Mouse (Mus musculus) cerebellum, adult 2 months (tissue): ENCODE measurements at regions not wholly inside any gene's neighbourhood (a gene's known extent, or its start where the extent isn't known, plus 50 kb on each side); places are given as distances from the start of the nearest gene placed in this dataset.

Experiments used
- DNase-seq, 2 experiments: peaks; one replicate each; pipeline ENCODE4 v3.0.0; 2021
- H3K27ac ChIP-seq: fragments of 200-500 bp; 2 replicates; pipeline ENCODE4 v1.5.1; 2012; ENCODE audit warnings: low read length, control low read depth, inconsistent platforms; ENCODE audit not compliant: insufficient read depth
- H3K27me3 ChIP-seq: fragments of 200-500 bp; 2 replicates; pipeline ENCODE4 v1.6.1; 2012; ENCODE audit warnings: inconsistent platforms, mild to moderate bottlenecking, low read length, moderate library complexity; ENCODE audit not compliant: control insufficient read depth, insufficient read depth
- H3K4me1 ChIP-seq: fragments of 200-500 bp; 2 replicates; pipeline ENCODE4 v1.6.1; 2011; ENCODE audit warnings: low read length; ENCODE audit not compliant: control insufficient read depth, insufficient read depth
- H3K4me3 ChIP-seq: fragments of 200-500 bp; replicated peaks from 2 replicates; pipeline ENCODE3; 2011; ENCODE audit warnings: mild to moderate bottlenecking, low read depth, low read length, control low read depth; ENCODE audit not compliant: insufficient read depth
- CTCF ChIP-seq: fragments of 200-500 bp; IDR thresholded peaks from 2 replicates; pipeline ENCODE4 v1.5.1; 2011; ENCODE audit warnings: low read depth, mild to moderate bottlenecking, control low read depth, low read length, moderate library complexity, borderline replicate concordance; ENCODE audit not compliant: insufficient read depth
- POLR2A ChIP-seq: fragments of 200-500 bp; IDR thresholded peaks from 2 replicates; pipeline ENCODE4 v1.6.1; 2011; ENCODE audit warnings: low read length, control low read depth, borderline replicate concordance; ENCODE audit not compliant: insufficient read depth
- WGBS: fragments of 180-500 bp; shearing (Covaris S2); methylation state at CpG from one replicate; pipeline ENCODE4 v1.1.7; 2018; 5-methylcytosine and 5-hydroxymethylcytosine counted together

DNA sequence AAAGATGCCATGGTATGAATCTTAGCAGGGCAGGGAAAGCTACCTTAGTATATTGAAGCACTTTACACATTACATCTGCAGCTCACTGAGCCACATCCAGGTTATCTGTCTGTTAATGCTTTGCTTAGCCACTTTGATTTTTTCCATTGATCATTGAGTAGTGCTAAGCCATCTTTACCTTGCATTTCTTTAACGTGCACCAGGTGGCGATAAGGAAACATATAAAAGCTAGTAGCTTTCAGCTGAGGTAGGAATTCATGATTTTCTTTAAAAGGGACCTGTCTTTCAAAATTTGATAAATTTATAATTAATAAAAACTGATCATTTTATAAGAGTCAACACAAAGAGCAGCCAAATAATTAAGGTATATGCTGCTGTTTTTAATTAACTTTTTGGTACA, 426.3 kb upstream of the Tpk1 start:
- no peaks in the 10 kb centered on the region for H3K27me3 ChIP-seq
- H3K4me3 ChIP-seq = no peak overlapping the region
- WGBS = 53% methylated on average over 2 of the region's 2 CpGs
- peak in 1 of 2 experiments; percentile 3 for DNase-seq
- no peaks in the 10 kb centered on the region for H3K4me1 ChIP-seq
- TF ChIP-seq POLR2A (no peak), CTCF (no peak)
- H3K27ac ChIP-seq = no peak overlapping the region

DNA sequence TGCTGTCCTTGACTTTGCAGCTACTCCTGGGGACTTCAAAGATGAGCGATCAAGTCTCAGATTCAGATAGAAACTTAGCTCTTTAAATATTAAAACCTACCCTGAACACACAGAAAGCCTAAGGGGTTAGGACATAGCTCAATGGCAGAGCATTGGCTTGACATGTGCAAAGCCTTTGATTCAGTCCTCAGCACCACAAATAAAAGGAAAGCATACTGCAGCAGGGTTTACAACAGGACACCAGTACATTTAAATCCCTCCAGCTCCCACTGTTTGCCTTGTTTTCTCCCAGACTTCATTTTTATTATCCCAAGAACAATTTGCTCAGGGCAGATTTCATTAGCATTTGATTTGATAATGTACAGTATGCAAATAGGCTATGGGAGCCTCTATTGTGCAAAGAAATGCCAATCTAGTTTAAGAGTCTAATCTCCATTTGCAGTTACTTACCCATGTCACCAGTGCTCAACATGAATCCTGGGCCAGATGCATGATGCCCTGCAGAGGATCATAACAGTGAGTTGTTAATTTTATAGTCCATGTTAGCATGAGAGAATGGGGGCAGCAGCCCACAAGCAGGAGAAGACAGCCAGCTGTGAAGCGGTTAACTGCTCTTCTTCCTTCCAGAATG, 416.0 kb upstream of the Tpk1 start:
- Histone ChIP-seq H3K4me3 (no peak overlapping the region), H3K27me3 (no peaks in the 10 kb centered on the region), H3K4me1 (no peaks in the 10 kb centered on the region), H3K27ac (no peak overlapping the region)
- 95% methylated on average over 2 of the region's 2 CpGs for WGBS
- TF ChIP-seq CTCF (no peak), POLR2A (no peak)
- no peak for DNase-seq

DNA sequence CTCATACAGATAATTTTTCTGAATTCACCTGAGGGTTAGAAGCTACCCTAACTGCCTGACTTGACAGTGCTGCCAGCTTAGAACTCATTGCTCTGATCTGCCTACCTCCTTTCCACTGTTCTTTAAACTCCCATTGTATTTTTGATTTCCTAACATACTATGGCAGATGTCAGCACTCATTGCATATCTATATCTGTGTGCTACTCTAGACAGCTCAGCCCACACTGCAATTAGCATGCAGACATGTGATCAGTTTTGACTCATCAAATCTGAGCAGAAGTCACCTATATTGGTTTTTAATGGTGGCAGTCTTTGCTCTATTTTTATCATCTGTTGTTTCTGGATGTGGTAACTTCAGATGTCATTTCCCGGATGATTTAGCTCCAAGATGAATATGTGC, 407.0 kb upstream of the Tpk1 start:
- H3K27ac ChIP-seq = no peak overlapping the region
- no peak for DNase-seq
- no peaks in the 10 kb centered on the region for H3K4me1 ChIP-seq
- 89% methylated on average over 1 of the region's 1 CpGs for whole genome bisulfite sequencing
- TF ChIP-seq POLR2A = no peak
- TF ChIP-seq CTCF = no peak
- H3K4me3 ChIP-seq = no peak overlapping the region
- no peaks in the 10 kb centered on the region for H3K27me3 ChIP-seq

DNA sequence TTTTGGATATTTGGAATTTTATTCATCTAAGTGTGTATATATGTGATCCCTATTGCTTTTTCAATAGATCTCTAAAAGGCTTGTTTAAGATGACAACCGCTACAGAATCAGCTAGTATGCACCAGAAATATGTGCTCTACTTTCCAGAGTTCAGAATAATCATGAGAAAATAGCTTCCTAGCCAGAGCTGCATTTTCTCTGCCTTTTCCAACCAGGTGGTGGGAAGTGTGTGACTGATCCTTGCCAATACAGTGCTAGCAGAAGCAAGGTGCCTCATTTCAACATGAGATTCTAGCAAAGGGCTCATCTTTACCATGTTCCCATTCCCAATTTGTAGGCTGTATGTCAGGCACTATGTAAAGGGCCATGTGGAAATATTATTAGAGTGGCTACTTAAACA, 401.8 kb upstream of the Tpk1 start:
- TF ChIP-seq CTCF (no peak), POLR2A (no peak)
- no peak for DNase-seq
- H3K4me1 ChIP-seq = no peaks in the 10 kb centered on the region
- 67% methylated on average over 1 of the region's 1 CpGs for WGBS
- no peak overlapping the region for H3K27ac ChIP-seq
- no peak overlapping the region for H3K4me3 ChIP-seq
- no peaks in the 10 kb centered on the region for H3K27me3 ChIP-seq
